In the genomic region with DNA sequence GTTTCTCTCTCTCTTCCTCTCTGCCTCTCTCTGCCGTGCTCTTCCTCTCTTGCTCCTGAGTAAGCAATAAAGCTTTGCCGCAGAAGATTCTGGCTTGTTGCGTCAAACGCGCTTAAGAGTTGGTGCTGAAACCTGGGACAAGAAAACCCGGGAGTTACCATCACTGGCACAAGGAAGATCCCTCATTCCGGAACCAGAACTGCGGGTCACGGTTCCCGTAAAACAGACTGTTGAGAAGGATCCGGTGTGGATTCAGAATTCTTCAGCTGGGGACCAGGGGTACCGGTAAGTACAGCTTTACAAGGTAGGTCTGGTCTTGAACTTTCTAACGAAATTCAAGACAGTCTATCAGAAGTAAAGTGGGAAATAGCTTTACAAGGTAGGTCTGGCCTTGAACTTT, we compare ENCODE assay signal across 4 mouse cellular contexts.
DNase-seq lines count a peak whose midpoint lies in the region.
"Not testable (repeated sequence)": the region's sequence is repeated elsewhere in the genome, so short reads cannot be mapped to it uniquely, and the experiment has no call there.

No protein-coding gene starts in this region.

- not testable (repeated sequence) for H3K4me1 ChIP-seq in ES-E14 (ENCODE audit: control insufficient read depth in 2 of 2, insufficient read depth in 2 of 2, low read length in 2 of 2, poor library complexity in 1 of 2)

- peak; percentile 74 for DNase-seq in ES-CJ7 (ENCODE audit: low read depth, low spot score)
- DNase-seq in ES-E14 (ENCODE audit: low read depth, low spot score), result peak; percentile 9
- peak; percentile 76 for DNase-seq in R1 (ENCODE audit: low read depth, low spot score)
- peak; percentile 65 for DNase-seq in ZHBTc4 (ENCODE audit: low read depth, low spot score)

- H3K27ac ChIP-seq in ES-E14 (ENCODE audit: insufficient read depth, low read depth, low read length, poor library complexity, severe bottlenecking), result not testable (repeated sequence)

- not testable (repeated sequence) for H3K9me3 ChIP-seq in ES-E14 (ENCODE audit: control insufficient read depth, insufficient read depth, low read depth, low read length)

- H3K9ac ChIP-seq in ES-E14 (ENCODE audit: insufficient read depth, low read depth, low read length, poor library complexity, severe bottlenecking), result not testable (repeated sequence)

- H3K4me3 ChIP-seq in ES-E14 (ENCODE audit: insufficient read depth in 1 of 2, low read depth in 1 of 2, low read length in 2 of 2, poor library complexity in 1 of 2, severe bottlenecking in 1 of 2), result not testable (repeated sequence)

- H3K36me3 ChIP-seq in ES-E14 (ENCODE audit: control insufficient read depth, insufficient read depth, low read length, poor library complexity, severe bottlenecking), result not testable (repeated sequence)

- in situ Hi-C loops in ES-E14 (cut with MboI; ENCODE audit: low sequenced_read_pairs in 2 of 2, unreplicated experiment in 2 of 2), result not testable (repeated sequence)

Comparison
In these comparisons a context has a peak if more than half of its experiments do, and no peak if none do; other contexts are left out.
1. DNase-seq: peak in every context shown above with its lines; median percentile 76 in R1; 74 in ES-CJ7; 65 in ZHBTc4; 9 in ES-E14.